Mouse (Mus musculus): ENCODE measurements around the gene Nt5e. TPM values are rescaled to one million over a fixed set of nuclear protein-coding genes. Genes with fewer than 3 reads are reported as not detected.

The Nt5e gene
- polyA plus RNA-seq, 1 experiment = not detected

DNA sequence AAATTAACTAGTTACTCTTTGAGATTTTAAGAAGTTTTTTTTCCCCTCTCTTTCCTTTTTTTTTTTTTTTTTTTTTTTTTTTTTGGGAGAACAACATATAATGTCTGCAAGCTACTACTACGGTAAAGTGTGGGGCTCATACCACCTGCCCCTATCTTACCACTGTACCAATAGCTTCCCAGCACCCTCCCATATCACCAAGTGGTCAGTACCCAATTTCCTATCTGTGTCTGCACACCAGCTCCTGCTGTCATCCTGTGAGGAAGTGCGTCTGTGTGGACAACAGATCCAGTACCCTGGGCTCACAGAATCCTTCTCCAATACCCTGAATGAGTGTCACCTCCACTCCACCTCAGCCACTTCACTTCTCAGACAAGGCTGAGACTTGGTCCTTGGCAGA, 32.1 kb downstream of the Nt5e start:
- Histone ChIP-seq H3K4me3 (replicated peaks) (no peak overlapping the region), H3K36me3 (ENCODE audit: control insufficient read depth) (no peaks in the 10 kb centered on the region; the same call in 1 of the 2 replicates), H3K9me3 (ENCODE audit: control insufficient read depth, low read length) (no peaks in the 10 kb centered on the region), H3K4me1 (ENCODE audit: control insufficient read depth) (no peaks in the 10 kb centered on the region), H3K27me3 (ENCODE audit: control insufficient read depth) (no peaks in the 10 kb centered on the region)
- TF ChIP-seq TAL1 (IDR thresholded peaks at IDR 0.05; ENCODE audit: low read length) = no peak

DNA sequence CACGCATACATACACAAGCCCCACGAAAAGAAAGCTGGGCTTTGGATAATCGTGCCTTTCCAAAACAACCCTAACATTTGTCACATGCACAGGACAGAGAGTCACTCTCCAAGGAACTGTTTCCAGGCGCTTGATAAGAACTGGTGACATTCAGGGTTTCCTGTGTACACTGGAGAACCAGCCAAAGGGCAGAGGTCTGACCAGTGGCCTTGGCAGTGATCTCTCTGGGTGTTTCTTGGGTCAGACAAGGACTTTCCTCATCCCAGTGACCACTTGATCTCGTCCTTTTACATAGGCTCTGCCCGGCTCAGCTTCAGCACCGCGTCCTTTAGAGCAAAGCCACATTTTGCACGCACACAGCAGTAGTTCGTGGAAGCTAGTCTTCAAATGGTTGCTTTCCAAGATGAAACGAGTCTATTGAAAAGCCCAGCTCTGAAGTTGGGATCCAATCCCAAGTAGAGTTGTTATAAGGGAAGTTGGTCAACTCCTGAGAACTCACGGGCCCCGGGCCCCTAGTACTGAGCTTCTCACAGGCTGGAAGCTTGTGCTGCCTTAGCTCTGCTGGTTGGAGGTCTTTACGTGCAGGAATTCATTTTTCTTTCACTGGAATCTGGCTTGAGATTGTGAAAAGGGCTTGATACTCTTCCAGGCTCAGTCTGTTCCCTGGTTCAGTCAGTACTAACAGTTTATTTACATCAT, 34.4 kb downstream of the Nt5e start:
- TF ChIP-seq TAL1 (IDR thresholded peaks at IDR 0.05; ENCODE audit: low read length) (no peak), GATA1 (IDR thresholded peaks at IDR 0.05; ENCODE audit: low read length) (no peak)
- Histone ChIP-seq H3K9me3 (ENCODE audit: control insufficient read depth, low read length) (no peaks in the 10 kb centered on the region), H3K4me1 (ENCODE audit: control insufficient read depth) (no peaks in the 10 kb centered on the region), H3K4me3 (replicated peaks) (no peak overlapping the region), H3K36me3 (ENCODE audit: control insufficient read depth) (no peaks in the 10 kb centered on the region; the same call in 1 of the 2 replicates), H3K27me3 (ENCODE audit: control insufficient read depth) (no peaks in the 10 kb centered on the region)

DNA sequence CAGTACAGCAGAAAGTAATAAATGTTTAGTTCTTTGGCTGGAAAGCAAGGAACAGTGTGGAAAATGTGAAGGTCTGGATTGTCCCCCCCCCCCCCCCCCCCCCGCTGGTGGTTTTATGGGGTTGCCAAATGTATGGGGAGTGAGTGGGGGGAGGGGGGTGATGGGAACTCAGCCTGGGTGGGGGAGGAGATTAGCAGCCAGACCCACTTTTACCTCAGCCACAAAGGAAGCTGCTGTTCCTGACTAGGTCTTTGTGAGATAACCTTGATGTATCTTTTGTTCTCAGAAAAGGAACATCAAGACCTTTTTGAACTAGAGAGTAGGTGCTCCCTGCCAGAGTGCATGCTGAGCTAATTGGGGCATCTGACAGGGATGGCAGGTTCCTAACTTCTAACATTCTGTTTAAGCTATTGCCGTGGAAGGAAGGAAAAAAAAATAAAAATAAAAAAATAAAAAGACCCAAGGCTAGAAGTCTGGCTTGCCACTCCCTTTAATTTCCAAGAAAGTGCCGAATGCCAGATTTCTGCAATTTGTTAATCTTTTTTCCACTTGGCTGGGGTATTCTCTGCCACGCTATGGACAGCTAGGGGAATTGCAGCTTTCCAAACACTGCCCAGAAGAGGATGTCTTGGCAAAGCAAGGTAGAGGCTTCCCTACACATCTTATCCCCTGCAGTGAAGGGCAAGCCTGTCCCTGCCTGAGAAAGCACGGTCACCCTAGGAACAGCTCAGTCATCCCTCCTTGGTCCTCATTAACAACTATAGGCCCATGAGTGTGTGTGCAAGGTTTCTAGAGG, 35.3 kb downstream of the Nt5e start:
- H3K4me1 ChIP-seq (ENCODE audit: control insufficient read depth) = no peaks in the 10 kb centered on the region
- H3K4me3 ChIP-seq (replicated peaks) = no peak overlapping the region
- TF ChIP-seq TAL1 (IDR thresholded peaks at IDR 0.05; ENCODE audit: low read length) (no peak), GATA1 (IDR thresholded peaks at IDR 0.05; ENCODE audit: low read length) (no peak)
- no peaks in the 10 kb centered on the region for H3K9me3 ChIP-seq (ENCODE audit: control insufficient read depth, low read length)
- no peaks in the 10 kb centered on the region for H3K36me3 ChIP-seq (ENCODE audit: control insufficient read depth)
- no peaks in the 10 kb centered on the region for H3K27me3 ChIP-seq (ENCODE audit: control insufficient read depth)

GRCm38 (mm10) chr9:88363102-88363501, 36.1 kb downstream of the Nt5e start:
- TF ChIP-seq TAL1 (IDR thresholded peaks at IDR 0.05; ENCODE audit: low read length) (no peak), GATA1 (IDR thresholded peaks at IDR 0.05; ENCODE audit: low read length) (no peak)
- no peaks in the 10 kb centered on the region for H3K27me3 ChIP-seq (ENCODE audit: control insufficient read depth)
- no peak overlapping the region for H3K4me3 ChIP-seq (replicated peaks)
- no peaks in the 10 kb centered on the region for H3K9me3 ChIP-seq (ENCODE audit: control insufficient read depth, low read length)
- no peaks in the 10 kb centered on the region for H3K36me3 ChIP-seq (ENCODE audit: control insufficient read depth)
- H3K4me1 ChIP-seq (ENCODE audit: control insufficient read depth) = no peaks in the 10 kb centered on the region

GRCm38 (mm10) chr9:88366308-88366707, 39.3 kb downstream of the Nt5e start:
- H3K4me3 ChIP-seq (replicated peaks) = no peak overlapping the region
- no peaks in the 10 kb centered on the region for H3K9me3 ChIP-seq (ENCODE audit: control insufficient read depth, low read length)
- H3K36me3 ChIP-seq (ENCODE audit: control insufficient read depth) = peaks cover 2% of the 10 kb centered on the region; the same call in 1 of the 2 replicates
- TF ChIP-seq TAL1 (IDR thresholded peaks at IDR 0.05; ENCODE audit: low read length) (no peak), GATA1 (IDR thresholded peaks at IDR 0.05; ENCODE audit: low read length) (no peak)
- no peaks in the 10 kb centered on the region for H3K4me1 ChIP-seq (ENCODE audit: control insufficient read depth)
- no peaks in the 10 kb centered on the region for H3K27me3 ChIP-seq (ENCODE audit: control insufficient read depth)

DNA sequence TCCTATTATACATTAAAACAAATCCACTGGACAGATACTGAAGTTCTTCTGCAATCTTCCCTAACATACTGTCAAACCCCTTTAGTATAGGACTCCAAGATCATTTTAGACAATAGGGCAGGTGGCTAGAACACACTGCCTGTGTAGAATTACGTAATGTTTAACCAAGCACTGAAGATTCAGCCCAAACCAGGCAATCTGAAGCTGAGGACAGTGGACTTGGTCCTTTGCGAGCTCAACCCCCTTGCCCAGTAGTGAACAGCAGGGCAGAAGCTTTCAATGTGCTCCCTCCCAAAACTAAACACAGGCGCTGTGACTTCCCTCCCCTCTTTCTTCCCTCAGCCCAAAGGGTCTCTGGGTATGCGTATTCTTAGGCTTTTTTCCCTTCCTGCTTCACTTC, 39.8 kb downstream of the Nt5e start:
- Histone ChIP-seq H3K27me3 (ENCODE audit: control insufficient read depth) (no peaks in the 10 kb centered on the region), H3K4me3 (replicated peaks) (no peak overlapping the region), H3K4me1 (ENCODE audit: control insufficient read depth) (no peaks in the 10 kb centered on the region), H3K36me3 (ENCODE audit: control insufficient read depth) (peaks cover 2% of the 10 kb centered on the region; the same call in 1 of the 2 replicates), H3K9me3 (ENCODE audit: control insufficient read depth, low read length) (no peaks in the 10 kb centered on the region)
- TF ChIP-seq GATA1 (IDR thresholded peaks at IDR 0.05; ENCODE audit: low read length) (no peak), TAL1 (IDR thresholded peaks at IDR 0.05; ENCODE audit: low read length) (no peak)

DNA sequence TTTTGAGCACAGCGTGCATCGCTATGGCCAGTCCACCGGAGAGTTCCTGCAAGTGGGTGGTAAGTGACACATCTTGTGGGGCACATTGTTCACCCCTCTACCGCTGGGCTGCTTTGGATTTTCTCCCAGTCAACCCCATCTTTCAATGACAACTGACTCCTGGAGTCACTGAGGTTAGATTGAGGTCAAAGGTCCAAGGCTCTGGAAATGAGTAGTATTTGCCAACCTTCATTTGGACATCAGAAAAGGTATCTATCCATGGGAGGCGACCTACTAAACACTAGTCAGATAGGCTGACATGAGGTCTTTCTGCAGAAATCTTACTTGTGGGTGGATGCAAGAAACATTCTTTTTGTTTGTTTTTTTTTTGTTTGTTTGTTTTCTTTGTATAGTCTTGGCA, 40.3 kb downstream of the Nt5e start:
- no peaks in the 10 kb centered on the region for H3K27me3 ChIP-seq (ENCODE audit: control insufficient read depth)
- TF ChIP-seq TAL1 (IDR thresholded peaks at IDR 0.05; ENCODE audit: low read length) = no peak
- no peak for TF ChIP-seq GATA1 (IDR thresholded peaks at IDR 0.05; ENCODE audit: low read length)
- no peaks in the 10 kb centered on the region for H3K9me3 ChIP-seq (ENCODE audit: control insufficient read depth, low read length)
- peaks cover 2% of the 10 kb centered on the region; the same call in 1 of the 2 replicates for H3K36me3 ChIP-seq (ENCODE audit: control insufficient read depth)
- H3K4me3 ChIP-seq (replicated peaks) = no peak overlapping the region
- H3K4me1 ChIP-seq (ENCODE audit: control insufficient read depth) = no peaks in the 10 kb centered on the region

DNA sequence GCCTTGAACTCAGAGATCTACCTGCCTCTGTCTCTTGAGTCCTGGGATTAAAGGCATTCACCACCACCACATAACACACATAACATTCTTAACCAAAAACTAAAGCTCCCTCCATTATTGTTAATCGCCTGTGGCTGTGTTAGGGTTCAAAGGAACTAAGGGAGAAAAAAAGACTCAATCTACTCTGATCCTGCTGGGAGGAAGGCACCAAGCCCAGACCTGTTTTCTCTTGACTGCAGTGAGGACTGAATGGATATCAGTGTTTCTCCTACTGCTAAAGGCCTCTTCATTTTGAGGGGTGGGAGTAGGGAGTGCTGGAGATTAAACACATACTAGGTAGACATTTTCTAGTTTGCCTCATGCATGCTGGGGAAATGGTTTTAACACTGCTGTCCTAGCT, 40.8 kb downstream of the Nt5e start:
- peaks cover 2% of the 10 kb centered on the region; the same call in 1 of the 2 replicates for H3K36me3 ChIP-seq (ENCODE audit: control insufficient read depth)
- H3K27me3 ChIP-seq (ENCODE audit: control insufficient read depth) = no peaks in the 10 kb centered on the region
- TF ChIP-seq GATA1 (IDR thresholded peaks at IDR 0.05; ENCODE audit: low read length) (no peak), TAL1 (IDR thresholded peaks at IDR 0.05; ENCODE audit: low read length) (no peak)

DNA sequence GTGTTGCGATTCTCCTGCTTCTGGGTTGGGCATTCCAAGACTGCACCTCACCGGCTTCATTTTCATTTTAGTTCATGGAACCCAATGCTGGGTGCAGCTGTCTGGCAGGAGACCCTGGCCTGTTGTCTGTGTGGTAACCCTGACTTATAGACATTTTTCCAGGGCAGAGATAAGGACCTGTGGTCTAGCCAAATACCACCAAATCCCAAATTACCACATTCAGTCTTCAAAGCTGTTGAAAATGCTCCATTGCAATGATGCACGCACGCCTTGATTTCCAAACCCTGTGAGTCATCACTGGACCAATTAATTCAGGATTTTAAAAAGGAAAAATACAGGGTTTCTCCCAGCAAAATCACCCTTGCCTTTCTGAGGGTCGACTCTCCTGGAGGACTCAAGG, 41.5 kb downstream of the Nt5e start:
- Histone ChIP-seq H3K4me3 (replicated peaks) (no peak overlapping the region), H3K36me3 (ENCODE audit: control insufficient read depth) (peaks cover 2% of the 10 kb centered on the region; the same call in 1 of the 2 replicates), H3K9me3 (ENCODE audit: control insufficient read depth, low read length) (no peaks in the 10 kb centered on the region), H3K27me3 (ENCODE audit: control insufficient read depth) (no peaks in the 10 kb centered on the region), H3K4me1 (ENCODE audit: control insufficient read depth) (no peaks in the 10 kb centered on the region)
- TF ChIP-seq TAL1 (IDR thresholded peaks at IDR 0.05; ENCODE audit: low read length) (no peak), GATA1 (IDR thresholded peaks at IDR 0.05; ENCODE audit: low read length) (no peak)

More for the DNA sequence above, 40.8 kb downstream of the Nt5e start:
- Histone ChIP-seq H3K9me3 (ENCODE audit: control insufficient read depth, low read length) (no peaks in the 10 kb centered on the region), H3K4me1 (ENCODE audit: control insufficient read depth) (no peaks in the 10 kb centered on the region), H3K4me3 (replicated peaks) (no peak overlapping the region)
